Mouse (Mus musculus): ENCODE results near the gene Cacna1a.

DNA sequence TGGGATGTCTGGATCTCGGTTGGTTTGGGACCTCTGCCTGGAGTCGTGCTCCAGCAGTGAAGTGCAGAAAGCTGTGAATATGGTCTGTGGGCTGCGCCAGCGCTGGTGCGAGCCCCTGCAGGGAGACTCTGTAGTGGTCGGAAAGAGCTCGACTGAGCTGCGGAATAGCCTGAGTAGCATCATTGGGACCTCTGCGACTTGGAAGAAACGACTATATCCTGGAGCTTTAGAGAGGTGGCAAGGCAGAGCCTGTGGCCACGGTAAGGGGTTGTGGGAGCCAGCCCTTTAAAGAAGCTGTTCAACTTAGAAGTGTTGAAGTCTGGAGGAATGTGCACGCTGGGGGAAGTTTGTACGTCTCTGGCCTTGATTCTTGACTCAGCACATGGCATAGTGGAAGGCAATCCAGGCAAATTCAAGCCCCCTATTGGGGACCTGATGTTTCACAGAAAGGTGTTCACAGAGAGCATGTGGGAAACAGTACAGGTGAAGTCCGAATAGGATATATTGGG lies 277.2 kb downstream of the Cacna1a start:
- no peak for TF ChIP-seq CTCF (IDR thresholded peaks at IDR 0.05; ENCODE audit: control insufficient read depth, insufficient read depth, low read length)
- no peak for TF ChIP-seq POLR2A (IDR thresholded peaks at IDR 0.05; ENCODE audit: borderline replicate concordance, control insufficient read depth, low read depth, low read length)
